Mouse (Mus musculus): ENCODE measurements around the gene Hnrnpu. TPM values are rescaled to one million over a fixed set of nuclear protein-coding genes. Genes with fewer than 3 reads are reported as not detected.
"Not testable (repeated sequence)": the region's sequence is repeated elsewhere in the genome, so short reads cannot be mapped to it uniquely, and the experiment has no call there.

The Hnrnpu gene
- polyA plus RNA-seq, 1 experiment: 147 TPM

DNA sequence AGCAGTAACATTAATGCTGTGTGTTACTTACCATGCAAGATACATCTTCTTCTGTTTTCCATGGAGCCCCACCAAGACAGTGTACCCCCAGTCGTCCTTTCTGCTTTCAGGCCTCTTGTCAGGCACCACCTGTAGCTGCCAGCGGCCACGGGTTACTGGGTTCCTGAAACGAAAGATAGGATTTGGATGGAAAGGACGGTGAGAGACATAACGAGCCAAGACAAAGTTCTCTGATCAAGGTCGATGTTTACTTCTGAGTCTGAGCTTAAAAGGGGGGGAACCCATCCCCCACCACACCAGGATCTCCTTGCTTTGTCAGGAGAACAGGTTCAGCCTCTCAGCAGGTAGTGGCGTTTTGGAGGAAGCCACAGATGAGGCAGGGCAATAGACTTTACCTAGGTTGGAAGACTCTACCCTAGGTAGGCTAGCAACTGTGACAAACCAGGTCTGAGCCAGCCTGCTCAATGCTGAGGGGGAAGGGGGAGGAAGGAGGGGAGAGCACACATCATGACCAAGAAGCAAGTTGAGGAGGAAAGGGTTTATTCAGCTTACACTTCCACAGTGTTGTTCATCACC, 49.9 kb downstream of the Hnrnpu start:
- no peak for TF ChIP-seq POLR2A (IDR thresholded peaks at IDR 0.05; ENCODE audit: control insufficient read depth, low read depth, low read length)
- no peak for TF ChIP-seq CTCF (IDR thresholded peaks at IDR 0.05; ENCODE audit: control insufficient read depth, insufficient read depth, insufficient replicate concordance, low read depth, low read length)

DNA sequence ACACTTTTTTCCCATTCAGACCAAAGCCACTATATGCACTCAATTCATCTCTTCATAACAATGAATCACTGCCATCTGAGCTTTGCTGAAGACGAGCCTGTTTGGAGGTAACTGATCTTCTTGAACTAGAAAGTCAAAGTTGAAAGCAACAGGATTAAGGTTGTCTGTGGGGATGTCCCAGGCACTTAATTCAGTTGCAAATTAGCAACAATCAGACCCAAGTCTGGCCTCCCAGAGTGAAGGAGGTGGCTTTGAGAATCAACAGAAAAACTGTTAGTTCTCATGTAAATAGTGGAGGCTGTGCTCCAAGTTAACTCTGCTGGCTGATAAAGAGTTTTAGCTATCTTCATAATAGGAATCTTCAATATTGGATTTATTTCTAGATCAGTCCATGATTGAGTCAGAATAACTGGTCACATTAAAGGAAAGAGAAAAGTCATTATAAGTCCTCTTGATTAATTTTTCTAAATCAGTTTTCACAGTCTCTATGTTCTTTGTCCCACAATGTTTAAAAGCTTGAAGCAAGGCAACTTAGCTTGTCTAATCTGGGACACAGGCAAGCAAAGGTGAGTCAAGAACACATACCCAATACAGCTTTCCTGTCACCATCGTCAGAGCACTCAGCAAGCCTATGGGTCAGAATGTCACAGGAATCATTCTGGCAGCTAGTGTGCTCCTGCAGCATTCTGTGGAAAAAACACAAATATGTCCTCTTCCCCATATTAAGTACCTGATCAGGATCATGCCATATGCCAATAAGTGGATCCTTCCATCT, 53.5 kb downstream of the Hnrnpu start:
- H3K4me3 ChIP-seq (ENCODE audit: control insufficient read depth, low read depth, low read length): no peak overlapping the region
- no peak overlapping the region for H3K27ac ChIP-seq (ENCODE audit: control insufficient read depth, insufficient read depth, low read depth, low read length)
- H3K36me3 ChIP-seq (ENCODE audit: control insufficient read depth, insufficient read depth, low read length): no peaks in the 10 kb centered on the region
- no peak for TF ChIP-seq POLR2A (IDR thresholded peaks at IDR 0.05; ENCODE audit: control insufficient read depth, low read depth, low read length)
- H3K27me3 ChIP-seq (ENCODE audit: control insufficient read depth, insufficient read depth, low read length): no peaks in the 10 kb centered on the region
- no peaks in the 10 kb centered on the region for H3K4me1 ChIP-seq (ENCODE audit: control insufficient read depth, insufficient read depth, low read length)

More for the DNA sequence above, 49.9 kb downstream of the Hnrnpu start:
- no peaks in the 10 kb centered on the region for H3K36me3 ChIP-seq (ENCODE audit: control insufficient read depth, insufficient read depth, low read length)
- H3K27ac ChIP-seq (ENCODE audit: control insufficient read depth, insufficient read depth, low read depth, low read length): no peak overlapping the region
- H3K4me1 ChIP-seq (ENCODE audit: control insufficient read depth, insufficient read depth, low read length): no peaks in the 10 kb centered on the region
- H3K4me3 ChIP-seq (ENCODE audit: control insufficient read depth, low read depth, low read length): no peak overlapping the region
- H3K27me3 ChIP-seq (ENCODE audit: control insufficient read depth, insufficient read depth, low read length): no peaks in the 10 kb centered on the region

DNA sequence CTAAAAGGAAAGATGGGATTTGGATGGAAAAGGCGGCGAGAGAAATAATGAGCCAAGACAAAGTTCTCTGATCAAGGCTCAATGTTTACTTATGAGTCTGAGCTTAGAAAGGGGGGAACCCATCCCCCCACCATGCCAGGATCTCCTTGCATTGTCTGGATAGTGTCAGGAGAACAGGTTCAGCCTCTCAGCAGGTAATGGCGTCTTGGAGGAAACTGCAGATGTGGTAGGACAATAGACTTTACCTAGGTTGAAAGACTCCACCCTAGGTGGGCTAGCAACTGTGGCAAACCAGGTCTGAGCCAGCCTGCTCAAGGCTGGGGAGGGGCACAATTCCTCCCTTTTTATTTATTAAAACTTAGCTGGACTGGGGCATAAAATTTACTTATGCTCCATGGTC, 54.3 kb downstream of the Hnrnpu start:
- H3K27ac ChIP-seq (ENCODE audit: control insufficient read depth, insufficient read depth, low read depth, low read length): not testable (repeated sequence)

DNA sequence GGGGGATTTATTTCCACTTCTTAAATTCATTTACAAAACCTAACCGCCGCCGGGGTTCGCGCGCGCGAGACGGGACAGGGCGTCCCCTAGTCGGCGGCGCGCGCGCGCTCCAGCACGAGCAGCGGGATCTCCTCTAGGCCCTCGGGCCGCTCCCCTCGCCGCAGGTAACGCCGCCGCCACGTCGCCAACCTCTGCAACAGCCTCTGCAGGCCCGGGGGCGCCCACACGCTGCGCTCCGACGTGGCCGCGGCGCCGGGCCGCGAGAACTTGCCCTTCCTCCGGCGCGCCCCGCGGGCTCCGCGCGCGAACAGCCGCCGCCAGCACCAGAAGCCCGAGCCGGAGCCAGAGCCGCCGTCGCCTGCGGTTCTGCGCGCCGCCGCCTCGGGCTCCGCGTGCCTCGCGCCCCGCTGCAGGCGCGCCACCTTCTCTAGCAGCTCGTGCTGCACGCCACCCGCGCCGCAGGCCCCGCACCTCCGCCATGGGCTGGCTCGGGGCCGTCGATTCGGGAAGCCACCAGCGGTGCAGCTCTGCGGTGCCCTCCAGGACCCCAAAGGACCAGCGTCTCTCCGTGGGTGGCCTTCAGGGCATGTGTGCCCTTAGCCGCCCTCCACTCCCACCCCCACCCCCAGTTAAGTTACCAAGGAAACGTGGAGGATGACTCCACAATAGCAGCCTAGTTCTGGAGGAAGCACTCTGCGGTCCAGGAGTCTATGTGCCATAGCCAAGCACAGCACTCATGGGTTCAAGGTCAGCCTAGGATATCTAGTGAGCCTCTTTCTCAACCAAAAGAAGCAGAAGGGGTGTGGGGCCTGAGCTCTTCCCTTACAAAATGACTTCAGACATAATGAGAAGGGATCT, 61.3 kb downstream of the Hnrnpu start:
- H3K27ac ChIP-seq (ENCODE audit: control insufficient read depth, insufficient read depth, low read depth, low read length): peak overlapping the region; percentile 89
- H3K27me3 ChIP-seq (ENCODE audit: control insufficient read depth, insufficient read depth, low read length): no peaks in the 10 kb centered on the region
- peaks cover 10% of the 10 kb centered on the region for H3K4me1 ChIP-seq (ENCODE audit: control insufficient read depth, insufficient read depth, low read length)
- TF ChIP-seq CTCF (IDR thresholded peaks at IDR 0.05; ENCODE audit: control insufficient read depth, insufficient read depth, insufficient replicate concordance, low read depth, low read length) (no peak), POLR2A (IDR thresholded peaks at IDR 0.05; ENCODE audit: control insufficient read depth, low read depth, low read length) (peak; percentile 80; the same call in 1 of the 2 replicates)
- no peaks in the 10 kb centered on the region for H3K36me3 ChIP-seq (ENCODE audit: control insufficient read depth, insufficient read depth, low read length)
- H3K4me3 ChIP-seq (ENCODE audit: control insufficient read depth, low read depth, low read length): peak overlapping the region; percentile 97

More for the DNA sequence above, 54.3 kb downstream of the Hnrnpu start:
- not testable (repeated sequence) for H3K36me3 ChIP-seq (ENCODE audit: control insufficient read depth, insufficient read depth, low read length); H3K27me3 ChIP-seq (ENCODE audit: control insufficient read depth, insufficient read depth, low read length); H3K4me3 ChIP-seq (ENCODE audit: control insufficient read depth, low read depth, low read length); H3K4me1 ChIP-seq (ENCODE audit: control insufficient read depth, insufficient read depth, low read length)

DNA sequence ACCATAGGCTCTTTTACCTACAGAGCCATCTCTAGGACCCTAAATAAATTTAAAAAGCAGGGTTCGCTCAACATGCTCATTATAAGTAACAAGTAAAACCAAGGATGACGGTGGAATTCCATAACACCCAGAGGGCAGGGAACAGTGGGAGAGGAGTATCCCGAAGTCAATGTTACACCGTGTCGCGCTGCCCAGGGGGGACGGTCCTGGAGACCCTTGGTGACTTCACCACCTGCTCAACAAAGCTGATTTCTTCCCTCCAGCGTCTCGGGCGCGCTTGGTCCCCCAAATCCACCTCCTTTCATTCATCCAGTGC, 61.9 kb downstream of the Hnrnpu start:
- H3K4me1 ChIP-seq (ENCODE audit: control insufficient read depth, insufficient read depth, low read length): peaks cover 10% of the 10 kb centered on the region
- TF ChIP-seq CTCF (IDR thresholded peaks at IDR 0.05; ENCODE audit: control insufficient read depth, insufficient read depth, insufficient replicate concordance, low read depth, low read length) (no peak), POLR2A (IDR thresholded peaks at IDR 0.05; ENCODE audit: control insufficient read depth, low read depth, low read length) (peak; percentile 15; the same call in 1 of the 2 replicates)

DNA sequence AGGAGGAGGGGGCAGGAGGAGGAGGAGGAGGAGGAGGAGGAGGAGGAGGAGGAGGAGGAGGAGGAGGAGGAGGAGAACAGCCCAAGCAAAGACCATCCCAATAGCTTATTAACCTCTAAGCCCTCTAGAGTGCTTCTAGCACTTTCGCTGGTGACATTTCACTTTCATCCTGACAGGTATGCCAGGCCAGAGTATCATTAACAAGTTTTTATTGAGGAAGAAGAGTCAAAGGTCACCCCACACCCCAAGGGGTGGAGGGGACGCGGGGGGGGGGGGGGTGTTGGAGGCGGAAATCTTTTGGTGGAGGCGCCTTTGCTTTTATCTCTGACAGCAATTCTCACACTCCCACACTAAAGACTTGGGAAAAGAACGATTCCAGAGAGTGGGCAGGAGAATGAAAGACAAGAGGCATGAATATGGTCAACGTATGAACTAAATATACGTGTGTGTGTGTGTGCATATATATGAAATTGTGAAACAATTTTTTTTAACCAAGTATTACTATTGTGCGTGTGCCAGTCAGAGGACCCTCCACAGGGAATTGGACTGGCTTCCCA, 62.3 kb downstream of the Hnrnpu start:
- no peaks in the 10 kb centered on the region for H3K36me3 ChIP-seq (ENCODE audit: control insufficient read depth, insufficient read depth, low read length)
- H3K27me3 ChIP-seq (ENCODE audit: control insufficient read depth, insufficient read depth, low read length): no peaks in the 10 kb centered on the region
- TF ChIP-seq CTCF (IDR thresholded peaks at IDR 0.05; ENCODE audit: control insufficient read depth, insufficient read depth, insufficient replicate concordance, low read depth, low read length): no peak
- TF ChIP-seq POLR2A (IDR thresholded peaks at IDR 0.05; ENCODE audit: control insufficient read depth, low read depth, low read length): no peak
- peaks cover 10% of the 10 kb centered on the region for H3K4me1 ChIP-seq (ENCODE audit: control insufficient read depth, insufficient read depth, low read length)
- H3K4me3 ChIP-seq (ENCODE audit: control insufficient read depth, low read depth, low read length): peak overlapping the region; percentile 97
- peak overlapping the region; percentile 89 for H3K27ac ChIP-seq (ENCODE audit: control insufficient read depth, insufficient read depth, low read depth, low read length)

More for the DNA sequence above, 61.9 kb downstream of the Hnrnpu start:
- H3K36me3 ChIP-seq (ENCODE audit: control insufficient read depth, insufficient read depth, low read length): no peaks in the 10 kb centered on the region
- H3K4me3 ChIP-seq (ENCODE audit: control insufficient read depth, low read depth, low read length): peak overlapping the region; percentile 97
- H3K27ac ChIP-seq (ENCODE audit: control insufficient read depth, insufficient read depth, low read depth, low read length): peak overlapping the region; percentile 89
- no peaks in the 10 kb centered on the region for H3K27me3 ChIP-seq (ENCODE audit: control insufficient read depth, insufficient read depth, low read length)

Other genes with a start within 250 kb of the Hnrnpu start
- 7.4 and 7.5 TPM in 2 replicates for gene Desi2, start 150.4 kb downstream of the Hnrnpu start, polyA plus RNA-seq (2012; rRNA removed)
- 15.3 and 21.8 TPM in 2 replicates for gene Cox20, start 18.7 kb downstream of the Hnrnpu start, polyA plus RNA-seq (2012; rRNA removed)
- gene Efcab2, start 68.3 kb upstream of the Hnrnpu start, polyA plus RNA-seq (2012; rRNA removed): 10.1 and 15.2 TPM in 2 replicates
- 0.25 and 0.43 TPM in 2 replicates for gene Kif26b, start 191.3 kb upstream of the Hnrnpu start, polyA plus RNA-seq (2012; rRNA removed)

Measured in testis, adult 2 months (tissue).